Mouse (Mus musculus): ENCODE results near the gene Zfhx3.

The Zfhx3 gene

GRCm38 (mm10) chr8:108019651-108020050, 77.2 kb downstream of the Zfhx3 start:
- no peak for DNase-seq

DNA sequence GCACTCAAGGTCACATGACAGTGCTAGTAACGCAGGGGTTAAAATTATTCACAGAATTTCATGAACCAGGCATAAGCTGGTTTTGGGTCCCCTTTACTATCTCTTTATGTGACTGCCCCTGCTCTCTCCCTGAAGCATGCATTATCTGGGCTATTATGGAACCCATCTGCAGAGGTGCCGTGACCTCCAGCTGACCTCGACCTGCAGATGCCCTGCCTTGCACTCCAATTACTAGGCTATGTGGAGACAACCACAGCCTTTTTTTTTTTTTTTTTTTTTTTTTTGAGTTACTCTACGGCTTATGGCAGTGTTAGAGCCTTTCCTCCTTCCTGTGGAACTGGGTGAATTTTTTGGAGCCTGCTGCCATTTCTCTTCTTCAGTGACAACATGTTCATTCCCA, 80.0 kb downstream of the Zfhx3 start:
- no peak for DNase-seq

- no peak for DNase-seq
Measured at GRCm38 (mm10) chr8:108024331-108024730, 81.9 kb downstream of the Zfhx3 start.

- no peak for DNase-seq
Measured at GRCm38 (mm10) chr8:108025249-108025648, 82.8 kb downstream of the Zfhx3 start.

DNA sequence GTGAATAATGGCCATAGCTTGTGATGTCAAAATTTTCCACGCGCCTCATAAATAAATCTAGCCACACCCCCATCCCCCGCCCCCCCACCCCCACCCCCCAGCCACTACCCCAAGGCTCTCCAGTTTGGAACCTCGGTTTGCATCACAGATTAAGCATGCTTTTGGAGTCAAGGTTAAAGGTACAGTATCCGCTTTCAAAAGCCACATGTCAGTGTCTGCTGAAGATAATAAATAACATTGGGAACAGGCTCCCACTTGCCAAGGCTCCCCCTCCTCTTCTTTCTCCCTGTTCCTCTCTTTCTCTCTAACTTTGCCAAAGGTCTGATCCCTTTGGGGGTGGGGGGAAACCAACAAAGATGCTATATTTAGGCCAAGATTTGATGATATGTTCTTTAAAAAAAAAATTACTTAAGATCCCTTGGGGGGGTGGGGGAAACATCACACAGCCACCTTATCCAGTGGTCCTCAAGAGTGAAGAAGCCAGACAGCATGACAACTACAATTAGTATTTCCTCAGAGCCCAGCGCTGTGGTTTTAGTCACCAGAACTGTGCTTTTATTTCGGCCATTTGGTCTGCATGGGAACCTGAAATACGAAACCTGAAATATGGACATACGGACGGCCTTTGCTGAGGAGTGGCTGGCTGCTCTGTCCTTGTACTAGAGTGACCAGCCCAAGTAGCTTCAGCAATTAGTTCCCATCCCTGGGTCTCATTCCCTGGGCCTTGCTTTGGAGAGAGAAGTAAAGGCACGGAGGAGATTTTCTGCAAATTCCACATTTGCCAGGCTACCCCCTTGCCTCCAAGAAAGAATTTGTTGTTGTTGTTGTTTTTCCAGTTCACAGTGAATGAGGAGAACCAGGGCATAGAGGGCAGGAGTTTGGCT, 84.4 kb downstream of the Zfhx3 start:
- DNase-seq = no peak

GRCm38 (mm10) chr8:108027561-108028025, 85.1 kb downstream of the Zfhx3 start:
- no peak for DNase-seq

GRCm38 (mm10) chr8:108028440-108028839, 86.0 kb downstream of the Zfhx3 start:
- no peak for DNase-seq

GRCm38 (mm10) chr8:108031159-108031558, 88.7 kb downstream of the Zfhx3 start:
- DNase-seq = no peak

- DNase-seq = no peak
Measured at GRCm38 (mm10) chr8:108034070-108034469, 91.6 kb downstream of the Zfhx3 start.

GRCm38 (mm10) chr8:108034726-108035125, 92.3 kb downstream of the Zfhx3 start:
- DNase-seq = no peak

- DNase-seq = no peak
Measured at GRCm38 (mm10) chr8:108043618-108044017, 101.2 kb downstream of the Zfhx3 start.

DNA sequence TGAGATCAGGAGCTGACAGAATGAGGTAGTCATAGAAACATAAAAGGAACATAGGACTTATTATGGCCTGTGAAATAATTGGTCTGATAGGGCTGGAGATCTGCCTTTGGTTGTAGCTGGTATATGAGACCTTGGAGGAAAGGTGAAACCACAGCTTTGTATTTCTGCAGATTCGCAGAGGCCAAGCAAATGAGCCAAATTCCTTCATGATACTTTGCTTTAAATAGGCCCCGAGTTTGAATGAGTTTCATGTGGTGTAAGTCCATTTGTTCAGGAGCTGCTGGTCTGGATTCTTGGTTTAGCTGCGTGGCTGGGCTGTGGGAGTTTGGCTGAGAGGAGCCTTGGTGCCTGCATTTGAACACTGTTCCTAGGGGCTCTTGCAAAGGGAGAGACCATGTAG, 101.7 kb downstream of the Zfhx3 start:
- no peak for DNase-seq

GRCm38 (mm10) chr8:108056241-108056640, 113.8 kb downstream of the Zfhx3 start:
- DNase-seq = no peak

- DNase-seq = no peak
Measured at GRCm38 (mm10) chr8:108061972-108062371, 119.5 kb downstream of the Zfhx3 start.

DNA sequence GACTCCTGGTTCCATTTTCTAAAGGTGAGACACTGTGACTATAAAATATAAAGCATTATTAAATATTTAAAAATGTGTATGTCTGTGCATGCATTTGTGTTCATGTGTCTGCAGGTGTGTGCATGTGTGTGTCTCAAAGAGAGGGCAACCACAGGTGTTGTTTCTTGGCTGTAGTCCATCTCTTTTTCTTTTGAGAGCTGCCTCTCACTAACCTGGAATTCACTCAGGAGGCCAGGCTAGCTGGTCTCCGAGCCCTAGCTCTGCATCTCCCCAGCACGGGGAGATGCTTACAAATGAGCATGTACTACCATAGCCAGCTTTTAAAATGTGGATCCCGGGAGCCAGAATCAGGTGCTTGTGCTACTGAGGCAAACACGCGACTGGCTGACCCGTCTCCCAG, 124.7 kb downstream of the Zfhx3 start:
- DNase-seq = no peak

DNA sequence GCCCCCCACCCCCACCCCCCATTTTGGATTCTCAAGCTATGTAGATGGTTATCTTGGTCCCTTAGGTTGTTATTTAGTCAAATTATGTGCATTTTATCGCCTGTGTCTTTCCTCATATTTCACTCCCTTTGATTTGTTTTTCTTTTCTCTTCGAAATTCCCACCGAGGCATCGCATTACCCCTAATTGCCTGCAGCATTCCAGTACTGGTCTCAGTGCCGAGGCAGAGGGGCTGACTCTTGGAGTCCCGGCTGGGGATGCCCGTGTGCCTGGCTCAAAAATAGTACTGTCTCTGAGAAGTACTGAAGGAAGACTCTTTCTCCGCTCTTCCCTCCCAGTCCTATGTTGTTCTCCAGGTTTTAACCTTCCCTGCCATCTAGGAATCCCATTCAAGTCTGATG, 125.8 kb downstream of the Zfhx3 start:
- no peak for DNase-seq

GRCm38 (mm10) chr8:108070438-108070837, 128.0 kb downstream of the Zfhx3 start:
- DNase-seq = no peak

DNA sequence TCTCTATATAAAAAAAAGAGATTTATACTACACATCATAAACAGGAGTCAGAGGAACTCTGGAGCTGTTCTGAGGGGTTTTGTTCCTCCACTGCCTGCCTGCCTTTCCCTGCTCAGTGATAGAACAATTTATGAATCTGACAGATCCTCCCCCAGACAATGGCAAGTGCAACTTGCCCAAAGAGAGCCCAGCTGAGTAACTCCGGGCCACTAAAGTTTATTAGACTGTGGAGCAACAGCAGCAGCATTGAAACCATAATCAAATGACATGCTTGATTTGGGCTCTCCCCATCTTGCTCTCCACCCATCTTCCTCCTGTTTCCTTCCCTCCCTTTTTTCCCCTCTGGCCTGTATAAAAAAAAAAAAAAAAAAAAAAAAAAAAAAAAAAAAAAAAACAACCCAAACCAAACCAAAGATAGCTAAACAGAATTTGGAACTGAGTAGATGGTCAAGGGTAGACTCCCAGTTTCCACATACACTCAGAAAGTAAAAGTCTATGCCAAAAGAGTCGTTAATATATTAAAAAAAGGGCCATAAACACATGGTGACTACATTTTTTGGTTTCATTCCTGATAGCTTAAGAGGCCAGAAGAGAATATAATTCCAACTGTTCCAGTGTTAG, 129.8 kb downstream of the Zfhx3 start:
- no peak for DNase-seq

- no peak for DNase-seq
Measured at GRCm38 (mm10) chr8:108072853-108073252, 130.4 kb downstream of the Zfhx3 start.

DNA sequence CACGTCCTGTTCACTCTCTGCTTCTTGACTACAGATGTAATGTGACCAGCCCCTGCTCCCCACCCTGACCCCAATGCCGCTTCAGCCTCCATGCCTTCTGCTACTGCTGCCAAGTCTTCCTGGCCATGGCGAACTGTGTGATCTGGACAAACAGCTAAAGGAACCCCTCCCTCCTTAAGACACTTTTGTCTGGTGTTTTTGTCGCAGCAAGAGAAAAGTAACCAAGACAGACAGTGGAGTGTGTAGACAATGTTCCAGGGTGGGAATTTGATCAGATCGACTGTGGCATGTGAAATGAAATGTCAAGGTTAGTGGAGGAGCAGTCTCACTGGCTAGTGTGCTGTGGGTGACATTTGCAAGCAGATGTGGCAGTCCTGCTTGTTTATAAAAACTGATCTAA, 132.7 kb downstream of the Zfhx3 start:
- no peak for DNase-seq

- no peak for DNase-seq
Measured at GRCm38 (mm10) chr8:108078726-108079125, 136.3 kb downstream of the Zfhx3 start.

- no peak for DNase-seq
Measured at GRCm38 (mm10) chr8:108086913-108087312, 144.5 kb downstream of the Zfhx3 start.

GRCm38 (mm10) chr8:108089632-108090031, 147.2 kb downstream of the Zfhx3 start:
- no peak for DNase-seq

DNA sequence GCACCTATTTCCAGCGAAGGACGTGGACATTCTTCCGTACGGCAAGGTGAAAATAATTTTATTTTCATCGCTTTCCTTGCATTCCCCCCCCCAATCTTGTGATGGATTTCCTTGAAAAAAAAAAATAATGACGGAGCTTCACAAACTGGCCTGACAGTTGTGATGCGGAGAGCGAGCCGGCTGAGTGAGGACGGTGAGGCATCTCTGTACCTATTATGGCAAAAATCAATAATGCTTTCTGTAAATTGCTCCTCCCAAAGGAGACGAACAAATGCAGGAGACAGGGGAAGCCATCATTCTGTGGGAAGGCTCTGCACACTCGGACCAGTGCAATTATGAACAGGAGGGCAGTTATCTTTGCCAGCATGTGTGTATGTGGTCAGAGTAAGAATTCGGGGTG, 156.2 kb downstream of the Zfhx3 start:
- no peak for DNase-seq

All from kidney, adult 18-20 months (tissue).